Mouse (Mus musculus): ENCODE measurements around the gene 4430402I18Rik. TPM values are rescaled to one million over a fixed set of nuclear protein-coding genes. Genes with fewer than 3 reads are reported as not detected.

The 4430402I18Rik gene
- polyA plus RNA-seq, 1 experiment, result 0.87 TPM

- Histone ChIP-seq H3K4me1 (ENCODE audit: control insufficient read depth, insufficient read depth, low read length) (no peaks in the 10 kb centered on the region), H3K27ac (ENCODE audit: insufficient read depth, low read depth, low read length) (no peak overlapping the region), H3K4me3 (ENCODE audit: insufficient read depth, low read length) (no peak overlapping the region)
- TF ChIP-seq POLR2A (IDR thresholded peaks at IDR 0.05; ENCODE audit: borderline replicate concordance, low read depth, low read length), result no peak
- no peak for TF ChIP-seq CTCF (IDR thresholded peaks at IDR 0.05; ENCODE audit: low read depth, low read length)
These were observed 112.8 kb downstream of the 4430402I18Rik start for GRCm38 (mm10) chr19:28854831-28855230.

- H3K4me3 ChIP-seq (ENCODE audit: insufficient read depth, low read length), result no peak overlapping the region
- H3K27ac ChIP-seq (ENCODE audit: insufficient read depth, low read depth, low read length), result no peak overlapping the region
- TF ChIP-seq CTCF (IDR thresholded peaks at IDR 0.05; ENCODE audit: low read depth, low read length) (no peak), POLR2A (IDR thresholded peaks at IDR 0.05; ENCODE audit: borderline replicate concordance, low read depth, low read length) (no peak)
- H3K4me1 ChIP-seq (ENCODE audit: control insufficient read depth, insufficient read depth, low read length), result no peaks in the 10 kb centered on the region
These were observed 115.6 kb downstream of the 4430402I18Rik start for GRCm38 (mm10) chr19:28852001-28852400.

GRCm38 (mm10) chr19:28850510-28850909 is 117.1 kb downstream of the 4430402I18Rik start:
- H3K27ac ChIP-seq (ENCODE audit: insufficient read depth, low read depth, low read length), result no peak overlapping the region
- TF ChIP-seq POLR2A (IDR thresholded peaks at IDR 0.05; ENCODE audit: borderline replicate concordance, low read depth, low read length), result no peak
- no peak for TF ChIP-seq CTCF (IDR thresholded peaks at IDR 0.05; ENCODE audit: low read depth, low read length)
- no peaks in the 10 kb centered on the region for H3K4me1 ChIP-seq (ENCODE audit: control insufficient read depth, insufficient read depth, low read length)
- H3K4me3 ChIP-seq (ENCODE audit: insufficient read depth, low read length), result no peak overlapping the region

GRCm38 (mm10) chr19:28844946-28845710 is 122.5 kb downstream of the 4430402I18Rik start:
- Histone ChIP-seq H3K4me1 (ENCODE audit: control insufficient read depth, insufficient read depth, low read length) (no peaks in the 10 kb centered on the region), H3K27ac (ENCODE audit: insufficient read depth, low read depth, low read length) (no peak overlapping the region), H3K4me3 (ENCODE audit: insufficient read depth, low read length) (no peak overlapping the region)
- no peak for TF ChIP-seq CTCF (IDR thresholded peaks at IDR 0.05; ENCODE audit: low read depth, low read length)
- TF ChIP-seq POLR2A (IDR thresholded peaks at IDR 0.05; ENCODE audit: borderline replicate concordance, low read depth, low read length), result no peak

Other genes starting within 250 kb of the 4430402I18Rik start
- gene Slc1a1, start 132.8 kb downstream of the 4430402I18Rik start, polyA plus RNA-seq (2012; ENCODE audit: insufficient read depth, insufficient read length, missing spikeins), result not detected in 2 replicates
- gene Plpp6, start 3.8 kb downstream of the 4430402I18Rik start, polyA plus RNA-seq (2012; ENCODE audit: insufficient read depth, insufficient read length, missing spikeins), result 13.0 and 14.5 TPM in 2 replicates
- 30.6 and 31.0 TPM in 2 replicates for gene Cdc37l1, start 22.6 kb upstream of the 4430402I18Rik start, polyA plus RNA-seq (2012; ENCODE audit: insufficient read depth, insufficient read length, missing spikeins)
- 36.6 and 42.8 TPM in 2 replicates for gene Ak3, start 80.2 kb upstream of the 4430402I18Rik start, polyA plus RNA-seq (2012; ENCODE audit: insufficient read depth, insufficient read length, missing spikeins)
- 3.4 and 3.9 TPM in 2 replicates for gene Rcl1, start 133.6 kb upstream of the 4430402I18Rik start, polyA plus RNA-seq (2012; ENCODE audit: insufficient read depth, insufficient read length, missing spikeins)